7 mouse cellular contexts compared by ENCODE assay signal in the genomic region with DNA sequence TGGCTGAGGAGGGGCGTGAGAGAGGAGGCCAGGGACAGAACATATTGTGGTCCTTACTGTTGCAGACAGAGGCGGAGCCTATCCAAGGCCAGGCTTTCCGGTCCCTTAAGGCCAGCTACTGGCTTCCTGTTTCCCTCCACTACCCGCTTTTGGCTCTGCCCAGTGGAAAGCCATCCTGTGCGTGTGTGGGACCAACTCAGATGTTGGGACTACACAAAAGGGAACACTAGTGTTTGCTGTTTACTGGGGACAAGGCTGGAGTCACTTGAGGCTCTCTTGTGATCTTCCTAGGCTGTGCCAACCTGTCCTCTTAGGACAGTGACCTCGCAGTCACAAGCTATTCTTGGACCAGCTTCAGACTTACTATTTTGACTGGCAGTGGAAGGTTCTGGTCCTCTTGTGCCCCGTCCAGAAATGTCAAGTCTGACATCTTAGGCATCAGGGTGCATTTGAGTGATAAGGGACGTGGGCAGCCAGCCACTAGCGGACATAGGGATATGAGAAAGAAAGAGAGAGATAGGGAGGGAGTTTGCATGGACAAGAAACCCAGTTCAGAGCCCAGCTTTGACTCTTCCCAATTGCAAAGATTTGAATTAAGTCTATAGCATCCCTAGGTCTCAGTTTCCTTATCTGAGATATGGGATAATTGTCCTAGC. TPM values are rescaled to one million over a fixed set of nuclear protein-coding genes. Genes with fewer than 3 reads are reported as not detected.
DNase-seq lines count a peak whose midpoint lies in the region.

No protein-coding gene starts in this region.

- DNase-seq in right cerebral cortex, postnatal 36 days (ENCODE audit: low spot score in 2 of 2), result peak; percentile 29 to 52
- no peak for DNase-seq in right cerebral cortex, postnatal 4 days
- DNase-seq in heart, adult 8-10 months (ENCODE audit: low spot score), result peak; percentile 82
- DNase-seq in kidney, postnatal 36 days, result peak; percentile 61 to 65
- DNase-seq in skeletal muscle tissue, adult 2 months (ENCODE audit: low read depth, low spot score), result peak; percentile 91
- no peak for DNase-seq in neural tube, embryonic 10.5 days (ENCODE audit: extremely low spot score, low spot score)
- no peak for DNase-seq in embryo, embryonic 9.5 days (ENCODE audit: extremely low spot score)

RNA-seq across cellular contexts. Expression of a gene that starts 15.4 kb away (rescaled TPM):
- total RNA-seq in heart, adult 8-10 months (2022), result 10 to 100 TPM; 12.9 to 19.0 (median 14.6) TPM

RNA-seq across cellular contexts. Expression of a gene that starts 20.2 kb away (rescaled TPM):
- total RNA-seq in heart, adult 8-10 months (2022), result 1 to 10 TPM; 7.0 to 7.8 (median 7.4) TPM

RNA-seq across cellular contexts. Expression of a gene that starts 32.8 kb away (rescaled TPM):
- total RNA-seq in heart, adult 8-10 months (2022), result 100 to 1,000 TPM; 179 to 263 (median 215) TPM

RNA-seq across cellular contexts. Expression of a gene that starts 42.1 kb away (rescaled TPM):
- total RNA-seq in heart, adult 8-10 months (2022), result 100 to 1,000 TPM; 164 to 190 (median 179) TPM

RNA-seq across cellular contexts. Expression of a gene that starts 54.3 kb away (rescaled TPM):
- total RNA-seq in heart, adult 8-10 months (2022), result 1 to 10 TPM; 4.2 to 6.6 (median 5.5) TPM

Comparison
In these comparisons a context has a peak if more than half of its experiments do, and no peak if none do; other contexts are left out.
1. DNase-seq: peak in right cerebral cortex, postnatal 36 days (2 of 2), heart, adult 8-10 months (single experiment), kidney, postnatal 36 days (2 of 2) and skeletal muscle tissue, adult 2 months (single experiment); none in right cerebral cortex, postnatal 4 days (single experiment), neural tube, embryonic 10.5 days (single experiment) and embryo, embryonic 9.5 days (single experiment).